Mouse (Mus musculus) hindbrain, embryonic 11.5 days (tissue): ENCODE data around the gene Nckap5. TPM values are rescaled to one million over a fixed set of nuclear protein-coding genes. Genes with fewer than 3 reads are reported as not detected.

ENCODE experiments used
- ATAC-seq: fragments of 200-750 bp; cut with Nextera tagmentation; 2 replicates; pipeline ENCODE4 v1.8.0; 2017; ENCODE audit warnings: mild to moderate bottlenecking, moderate TSS enrichment, moderate library complexity; ENCODE audit not compliant: low FRiP score
- DNase-seq: peaks from one replicate; pipeline ENCODE4 v3.0.0-alpha.2; 2015; ENCODE audit warnings: low spot score
- H3K27ac ChIP-seq: fragments of 300-500 bp; sonication (generic); 2 replicates; pipeline ENCODE4 v1.5.1; 2014; ENCODE audit warnings: mild to moderate bottlenecking, low read depth, low read length
- H3K27me3 ChIP-seq: fragments of 300-500 bp; sonication (generic); 2 replicates; pipeline ENCODE4 v1.6.1; 2014; ENCODE audit warnings: mild to moderate bottlenecking, low read length, moderate library complexity, mixed read lengths; ENCODE audit not compliant: control insufficient read depth, insufficient read depth
- H3K36me3 ChIP-seq: fragments of 300-500 bp; sonication (generic); 2 replicates; pipeline ENCODE4 v1.6.1; 2014; ENCODE audit warnings: mild to moderate bottlenecking, low read length, moderate library complexity, mixed read lengths; ENCODE audit not compliant: control insufficient read depth, insufficient read depth
- H3K4me1 ChIP-seq: fragments of 300-500 bp; sonication (generic); replicated peaks from 2 replicates; pipeline ENCODE4 v1.6.1; 2014; ENCODE audit warnings: low read length, mixed read lengths; ENCODE audit not compliant: control insufficient read depth, insufficient read depth
- H3K4me2 ChIP-seq: fragments of 300-500 bp; sonication (generic); replicated peaks from 2 replicates; pipeline ENCODE4 v1.6.1; 2014; ENCODE audit warnings: mild to moderate bottlenecking, low read depth, low read length
- H3K4me3 ChIP-seq: fragments of 300-500 bp; sonication (generic); 2 replicates; pipeline ENCODE4 v1.5.1; 2014; ENCODE audit warnings: low read depth, low read length
- H3K9ac ChIP-seq: fragments of 300-500 bp; sonication (generic); 2 replicates; pipeline ENCODE4 v1.6.1; 2014; ENCODE audit warnings: low read depth, low read length
- H3K9me3 ChIP-seq: fragments of 300-500 bp; sonication (generic); 2 replicates; pipeline ENCODE4 v1.6.1; 2016; ENCODE audit warnings: low read length; ENCODE audit not compliant: control insufficient read depth
- WGBS: fragments of 180-500 bp; shearing (Covaris S2); extraction: QIAGEN DNeasy Blood & Tissue Kit; methylation state at CpG from one replicate; pipeline ENCODE4 v1.1.7; 2014; 5-methylcytosine and 5-hydroxymethylcytosine counted together
- polyA plus RNA-seq: library from polyadenylated mRNA; unstranded; fragments of >200 nt; fragmentation: Nextera tagmentation; extraction: Ambion mirVana; gene quantifications from 2 replicates; pipeline ENCODE4 v1.2.1, GENCODE M21; 2014

Gene Nckap5
- polyA plus RNA-seq, 1 experiment from 2014 or later: 23.5 TPM

- DNase-seq (no peak), ATAC-seq (no peak)
- Histone ChIP-seq H3K4me2 (no peak overlapping the region), H3K4me1 (no peaks in the 10 kb centered on the region), H3K9me3 (no peaks in the 10 kb centered on the region), H3K9ac (no peak overlapping the region), H3K27me3 (no peaks in the 10 kb centered on the region), H3K36me3 (no peaks in the 10 kb centered on the region), H3K4me3 (no peak overlapping the region), H3K27ac (0 out of 2 replicates have a peak overlapping the region, but pooled peaks have one; percentile 21)
- 54% methylated on average over 9 of the region's 9 CpGs for WGBS
Observed at GRCm38 (mm10) chr1:125893158-125893557, 937.4 kb downstream of the Nckap5 start.

DNA sequence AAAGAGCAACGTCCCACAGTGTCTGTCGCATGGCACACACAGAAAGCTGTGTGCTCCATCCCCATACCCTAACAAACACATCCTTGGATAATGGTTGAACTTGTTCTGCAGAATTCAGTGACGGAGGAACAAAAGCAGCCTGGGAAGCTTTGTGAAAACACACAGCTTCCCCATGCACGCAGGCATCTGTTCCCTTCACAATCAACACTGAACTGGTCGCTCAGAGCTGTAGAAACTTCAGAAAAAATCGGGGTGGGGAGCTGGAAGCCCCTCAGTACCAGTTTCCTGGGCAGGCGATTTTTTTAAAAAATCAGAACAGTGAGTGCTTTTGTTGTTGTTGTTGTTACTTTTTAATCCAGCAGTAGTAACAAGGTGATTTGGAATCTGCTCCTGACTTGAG, 960.5 kb downstream of the Nckap5 start:
- Histone ChIP-seq H3K4me1 (no peaks in the 10 kb centered on the region), H3K27me3 (no peaks in the 10 kb centered on the region), H3K9ac (no peak overlapping the region), H3K4me2 (no peak overlapping the region), H3K27ac (no peak overlapping the region), H3K36me3 (no peaks in the 10 kb centered on the region), H3K4me3 (no peak overlapping the region), H3K9me3 (no peaks in the 10 kb centered on the region)
- DNase-seq (peak; percentile 23), ATAC-seq (no peak)
- 24% methylated on average over 7 of the region's 7 CpGs for WGBS
